Mouse (Mus musculus) hindbrain, embryonic 14.5 days (tissue): Measurements from ENCODE around the gene Esrra. TPM values are rescaled to one million over a fixed set of nuclear protein-coding genes. Genes with fewer than 3 reads are reported as not detected.

Experiments
- ATAC-seq: fragments of 200-750 bp; cut with Nextera tagmentation; 2 replicates; pipeline ENCODE4 v1.8.0; 2017; ENCODE audit warnings: moderate number of reproducible peaks, mild to moderate bottlenecking, moderate TSS enrichment, moderate library complexity; ENCODE audit not compliant: low FRiP score
- DNase-seq: peaks from one replicate; pipeline ENCODE4 v3.0.0-alpha.2; 2015; ENCODE audit warnings: low spot score
- H3K27ac ChIP-seq: fragments of 300-500 bp; sonication (generic); 2 replicates; pipeline ENCODE4 v1.5.1; 2014; ENCODE audit warnings: mild to moderate bottlenecking, moderate library complexity
- H3K27me3 ChIP-seq: fragments of 300-500 bp; sonication (generic); 2 replicates; pipeline ENCODE4 v1.6.1; 2014; ENCODE audit warnings: mild to moderate bottlenecking, low read length, mixed read lengths; ENCODE audit not compliant: control insufficient read depth, insufficient read depth
- H3K36me3 ChIP-seq: fragments of 300-500 bp; sonication (generic); replicated peaks from 2 replicates; pipeline ENCODE4 v1.6.1; 2014; ENCODE audit not compliant: control insufficient read depth, insufficient read depth
- H3K4me1 ChIP-seq: fragments of 300-500 bp; sonication (generic); replicated peaks from 2 replicates; pipeline ENCODE4 v1.6.1; 2014; ENCODE audit warnings: antibody characterized with exemption, low read length, mixed read lengths; ENCODE audit not compliant: control insufficient read depth, insufficient read depth
- H3K4me2 ChIP-seq: fragments of 300-500 bp; sonication (generic); replicated peaks from 2 replicates; pipeline ENCODE4 v1.6.1; 2014; ENCODE audit warnings: mild to moderate bottlenecking, moderate library complexity
- H3K4me3 ChIP-seq: fragments of 300-500 bp; sonication (generic); replicated peaks from 2 replicates; pipeline ENCODE4 v1.5.1; 2014; ENCODE audit warnings: mild to moderate bottlenecking, low read length
- H3K9ac ChIP-seq: fragments of 300-500 bp; sonication (generic); 2 replicates; pipeline ENCODE4 v1.6.1; 2014
- H3K9me3 ChIP-seq: fragments of 300-500 bp; sonication (generic); 2 replicates; pipeline ENCODE4 v1.6.1; 2016; ENCODE audit warnings: low read length; ENCODE audit not compliant: control insufficient read depth
- WGBS: fragments of 180-500 bp; shearing (Covaris S2); extraction: QIAGEN DNeasy Blood & Tissue Kit; methylation state at CpG from one replicate; pipeline ENCODE4 v1.1.7; 2014; 5-methylcytosine and 5-hydroxymethylcytosine counted together
- polyA plus RNA-seq: library from polyadenylated mRNA; unstranded; fragments of >200 nt; fragmentation: Nextera tagmentation; extraction: Ambion mirVana; gene quantifications from 2 replicates; pipeline ENCODE4 v1.2.1, GENCODE M21; 2014

The Esrra gene
- polyA plus RNA-seq, 1 experiment from 2014 or later: 7.3 TPM

- H3K27me3 ChIP-seq: peaks cover 66% of the 10 kb centered on the region
- H3K4me1 ChIP-seq: peaks cover 22% of the 10 kb centered on the region
- peak within 1 kb of the TSS; percentile 78 for H3K4me2 ChIP-seq
- DNase-seq (no peak), ATAC-seq (no peak)
- H3K9ac ChIP-seq: peak within 1 kb of the TSS; percentile 62
- peak within 1 kb of the TSS; percentile 41 for H3K4me3 ChIP-seq
- H3K36me3 ChIP-seq: 0 out of 2 replicates have a peak, but pooled peaks cover 7% of the 10 kb centered on the region
- H3K27ac ChIP-seq: no peak within 1 kb of the TSS
- H3K9me3 ChIP-seq: no peaks in the 10 kb centered on the region
- WGBS: 12% methylated on average over 23 of the region's 23 CpGs
Measured at GRCm38 (mm10) chr19:6934195-6934977, 12.8 kb upstream of the Esrra start, which contains the start of gene Kcnk4. Gene Kcnk4, minus strand, starts transcription at chr19:6934515.

DNA sequence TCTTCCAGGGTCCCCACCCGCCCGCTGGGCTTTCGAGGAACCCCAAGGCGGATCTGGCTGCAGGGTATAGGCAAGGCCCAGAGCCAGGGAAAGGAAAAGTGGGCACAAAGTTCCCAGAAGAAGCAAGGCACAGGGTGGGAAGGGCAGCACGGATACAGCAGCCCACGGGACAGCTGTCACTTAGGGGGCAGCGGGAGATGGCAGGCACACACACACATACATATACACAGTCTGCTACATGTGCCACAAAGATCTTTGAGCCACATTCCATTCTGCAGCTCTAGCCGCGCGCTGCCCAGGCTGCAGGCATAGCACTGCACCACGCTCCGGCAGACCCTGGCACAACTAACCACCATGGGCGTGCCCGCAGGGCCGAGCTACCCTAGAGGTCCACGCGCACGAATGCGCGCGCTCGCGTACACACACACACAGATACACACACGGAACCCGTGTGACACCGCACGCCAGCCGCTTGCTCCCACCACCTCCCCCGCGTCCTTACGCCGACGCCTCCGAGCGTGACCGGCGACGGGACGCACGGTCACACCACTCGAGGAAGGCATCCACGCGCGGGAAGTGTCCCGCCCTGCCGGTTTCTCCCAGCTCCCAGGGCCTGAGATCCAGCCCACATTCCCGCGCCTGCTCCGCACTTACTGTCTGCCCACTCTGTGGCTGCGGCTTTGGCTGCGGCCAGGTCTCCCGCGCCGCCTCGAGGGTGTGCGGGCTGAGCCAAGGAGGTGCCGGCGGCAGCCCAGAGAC, 12.0 kb upstream of the Esrra start:
- DNase-seq (no peak), ATAC-seq (peak; percentile 51)
- H3K4me1 ChIP-seq: 0 out of 2 replicates have a peak, but pooled peaks cover 15% of the 10 kb centered on the region
- H3K27ac ChIP-seq: no peak overlapping the region
- H3K4me3 ChIP-seq: peak overlapping the region; percentile 41
- H3K9me3 ChIP-seq: no peaks in the 10 kb centered on the region
- peak overlapping the region; percentile 62 for H3K9ac ChIP-seq
- peaks cover 74% of the 10 kb centered on the region for H3K27me3 ChIP-seq
- H3K36me3 ChIP-seq: 0 out of 2 replicates have a peak, but pooled peaks cover 3% of the 10 kb centered on the region
- peak overlapping the region; percentile 78 for H3K4me2 ChIP-seq
- WGBS: 3% methylated on average over 58 of the region's 58 CpGs

DNA sequence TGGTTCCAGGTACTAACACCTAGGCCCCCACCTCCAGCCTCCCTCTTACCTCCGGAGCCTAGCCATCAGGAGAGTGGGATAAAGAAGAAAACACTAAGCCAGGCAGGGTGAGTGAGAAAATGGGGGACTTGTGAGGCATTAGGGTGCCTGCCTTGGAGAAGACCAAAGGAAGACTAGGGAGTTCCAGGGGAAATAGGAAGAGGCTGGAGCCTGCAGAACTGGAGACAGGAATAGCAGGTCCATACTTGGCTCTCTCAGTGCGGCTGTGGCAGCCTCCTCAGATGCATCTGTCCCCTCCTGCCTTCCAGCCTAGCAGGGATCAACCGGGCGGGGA, 11.5 kb upstream of the Esrra start:
- no peak for ATAC-seq
- Histone ChIP-seq H3K4me1 (0 out of 2 replicates have a peak, but pooled peaks cover 15% of the 10 kb centered on the region), H3K9ac (peak overlapping the region; percentile 62), H3K4me2 (peak overlapping the region; percentile 78), H3K27me3 (peaks cover 79% of the 10 kb centered on the region), H3K36me3 (no peaks in the 10 kb centered on the region), H3K9me3 (no peaks in the 10 kb centered on the region), H3K27ac (no peak overlapping the region), H3K4me3 (peak overlapping the region; percentile 41)
- WGBS: 19% methylated on average over 4 of the region's 4 CpGs
- DNase-seq: no peak

DNA sequence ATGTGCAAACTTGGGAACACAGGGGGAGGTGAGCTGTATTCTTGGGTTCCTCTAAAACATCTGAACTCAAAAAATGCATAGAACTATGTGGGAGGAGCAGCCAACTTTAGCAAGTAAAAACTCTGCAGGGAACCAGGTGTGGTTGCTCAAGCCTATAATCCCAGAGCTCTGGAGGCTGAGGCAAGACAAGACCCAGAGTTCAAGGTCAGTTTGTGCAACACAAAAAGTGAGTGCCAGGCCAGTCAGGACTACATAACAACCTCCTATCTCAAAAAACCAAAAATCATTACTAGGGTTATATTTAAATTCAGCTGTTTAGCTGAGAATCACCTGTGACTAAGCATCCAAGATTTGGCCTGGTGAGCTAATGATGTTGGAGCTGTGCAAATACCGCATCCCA, 10.4 kb upstream of the Esrra start:
- Histone ChIP-seq H3K9me3 (no peaks in the 10 kb centered on the region), H3K36me3 (no peaks in the 10 kb centered on the region), H3K4me3 (no peak overlapping the region), H3K4me1 (peaks cover 15% of the 10 kb centered on the region; the same call in 1 of the 2 replicates), H3K27ac (no peak overlapping the region), H3K9ac (no peak overlapping the region), H3K27me3 (peaks cover 90% of the 10 kb centered on the region), H3K4me2 (no peak overlapping the region)
- 39% methylated on average over 1 of the region's 1 CpGs for WGBS
- DNase-seq: no peak
- ATAC-seq: no peak

GRCm38 (mm10) chr19:6931002-6931401, 9.4 kb upstream of the Esrra start:
- H3K27ac ChIP-seq: no peak overlapping the region
- H3K4me2 ChIP-seq: no peak overlapping the region
- no peak for DNase-seq
- 0% methylated on average over 2 of the region's 2 CpGs for WGBS
- no peaks in the 10 kb centered on the region for H3K9me3 ChIP-seq
- no peak overlapping the region for H3K4me3 ChIP-seq
- H3K27me3 ChIP-seq: peaks cover 95% of the 10 kb centered on the region
- ATAC-seq: no peak
- no peak overlapping the region for H3K9ac ChIP-seq
- peaks cover 15% of the 10 kb centered on the region; the same call in 1 of the 2 replicates for H3K4me1 ChIP-seq
- no peaks in the 10 kb centered on the region for H3K36me3 ChIP-seq

DNA sequence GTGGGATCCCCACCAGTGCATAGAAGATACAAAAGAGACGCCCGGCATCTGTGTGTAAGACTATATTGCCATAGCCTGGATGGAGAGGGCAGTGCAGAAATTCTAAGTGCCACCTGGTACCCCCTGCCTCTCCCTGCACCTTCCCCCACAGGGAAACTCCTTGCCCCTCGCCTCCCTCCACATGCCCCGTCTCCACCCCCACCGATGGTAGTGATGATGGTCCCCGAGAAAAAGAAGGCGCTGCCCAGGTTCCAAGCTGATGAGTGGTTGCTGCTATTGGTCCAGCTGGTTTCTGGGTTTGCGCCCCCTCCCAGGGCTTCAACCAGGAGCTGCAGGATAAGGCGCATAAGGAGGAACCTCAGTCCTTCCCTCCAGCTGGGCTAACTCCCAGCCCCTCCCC, 6.5 kb upstream of the Esrra start:
- H3K9me3 ChIP-seq: no peaks in the 10 kb centered on the region

DNA sequence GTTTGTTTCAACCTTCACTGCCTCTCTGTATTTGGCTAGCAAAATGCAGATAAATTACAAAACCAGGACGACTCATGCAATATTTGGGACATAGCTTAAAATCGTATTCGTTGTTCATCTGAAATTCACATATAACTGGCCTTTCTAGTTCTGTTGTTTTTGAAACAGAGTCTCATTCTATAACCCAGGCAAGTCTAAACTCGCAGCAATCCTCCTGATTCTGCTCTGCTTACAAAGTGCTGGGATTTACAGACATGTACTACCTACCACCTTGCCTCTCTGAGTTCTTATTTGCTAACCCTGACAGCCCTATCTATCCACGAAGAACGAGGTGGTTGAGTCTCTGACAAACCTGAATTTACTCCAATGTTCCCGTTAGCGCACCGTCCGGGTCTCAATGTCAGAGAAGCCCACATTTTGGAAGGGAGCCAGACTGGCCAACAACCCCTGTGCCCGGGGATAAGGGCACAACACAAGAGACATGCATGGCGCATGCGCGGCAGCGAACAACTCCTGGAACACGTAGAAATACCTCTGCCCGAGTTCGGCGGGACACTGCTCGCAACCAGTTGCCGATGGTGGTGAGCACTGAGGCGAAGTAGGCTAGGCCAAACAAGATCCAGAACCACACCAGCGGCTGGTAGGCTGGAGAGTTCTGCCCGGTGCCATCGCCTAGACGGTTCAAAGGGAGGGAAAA, 5.1 kb upstream of the Esrra start:
- H3K36me3 ChIP-seq: no peaks in the 10 kb centered on the region
- WGBS: 10% methylated on average over 26 of the region's 26 CpGs
- H3K4me3 ChIP-seq: peak overlapping the region; percentile 12; the same call in 1 of the 2 replicates
- peak overlapping the region; percentile 25; the same call in 1 of the 2 replicates for H3K4me2 ChIP-seq
- peaks cover 10% of the 10 kb centered on the region for H3K4me1 ChIP-seq
- peaks cover 90% of the 10 kb centered on the region for H3K27me3 ChIP-seq
- ATAC-seq (no peak), DNase-seq (no peak)
- no peak overlapping the region for H3K27ac ChIP-seq
- no peaks in the 10 kb centered on the region for H3K9me3 ChIP-seq
- H3K9ac ChIP-seq: no peak overlapping the region

More for the DNA sequence above, 6.5 kb upstream of the Esrra start:
- Histone ChIP-seq H3K27me3 (peaks cover 95% of the 10 kb centered on the region), H3K36me3 (no peaks in the 10 kb centered on the region), H3K9ac (no peak overlapping the region), H3K27ac (no peak overlapping the region), H3K4me1 (peaks cover 3% of the 10 kb centered on the region; the same call in 1 of the 2 replicates), H3K4me2 (no peak overlapping the region), H3K4me3 (no peak overlapping the region)
- 23% methylated on average over 8 of the region's 9 CpGs for WGBS
- ATAC-seq (no peak), DNase-seq (no peak)

DNA sequence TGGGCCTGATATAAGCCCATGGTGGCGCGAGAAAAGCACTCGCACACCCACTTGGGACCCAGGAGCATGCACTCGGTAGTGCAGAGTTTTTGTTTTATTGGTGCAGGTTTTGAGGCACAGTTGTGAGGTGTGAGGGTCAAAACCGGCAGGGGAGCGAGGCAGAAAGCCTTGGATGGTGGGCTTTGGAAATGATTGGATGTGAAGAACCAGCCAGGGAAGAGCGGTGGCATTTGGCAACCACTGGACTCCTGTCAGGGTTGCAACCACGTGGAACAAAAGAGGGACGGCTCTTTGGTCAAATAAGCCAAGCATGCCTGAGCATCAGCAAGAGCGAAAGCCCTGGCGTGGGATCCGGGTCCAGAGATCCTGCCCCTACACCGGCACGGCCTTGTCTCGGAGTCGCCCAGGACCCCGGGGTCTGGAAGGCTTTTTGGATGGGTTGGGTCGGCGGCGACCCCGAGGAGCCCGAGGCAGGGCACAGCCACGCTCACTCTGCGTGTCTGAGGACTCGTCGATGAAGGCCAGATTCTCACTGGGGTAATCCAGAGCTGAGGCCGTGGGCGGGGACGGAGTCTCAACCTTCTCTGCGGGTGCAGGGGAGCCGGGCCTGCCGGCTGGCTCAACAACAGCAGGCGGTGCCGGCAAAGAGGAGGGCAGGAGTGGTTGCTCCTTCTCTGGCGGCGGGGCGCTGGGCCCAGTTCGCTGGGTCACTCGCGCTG, 4.2 kb upstream of the Esrra start:
- H3K9me3 ChIP-seq: no peaks in the 10 kb centered on the region
- no peak overlapping the region for H3K4me2 ChIP-seq
- H3K4me3 ChIP-seq: peak overlapping the region; percentile 12; the same call in 1 of the 2 replicates
- no peak overlapping the region for H3K9ac ChIP-seq
- no peak for DNase-seq
- peaks cover 13% of the 10 kb centered on the region for H3K4me1 ChIP-seq
- ATAC-seq: no peak
- no peaks in the 10 kb centered on the region for H3K36me3 ChIP-seq
- WGBS: 6% methylated on average over 40 of the region's 40 CpGs
- no peak overlapping the region for H3K27ac ChIP-seq
- H3K27me3 ChIP-seq: peaks cover 80% of the 10 kb centered on the region
